Mouse (Mus musculus): ENCODE results near the gene Pcdh7.

DNA sequence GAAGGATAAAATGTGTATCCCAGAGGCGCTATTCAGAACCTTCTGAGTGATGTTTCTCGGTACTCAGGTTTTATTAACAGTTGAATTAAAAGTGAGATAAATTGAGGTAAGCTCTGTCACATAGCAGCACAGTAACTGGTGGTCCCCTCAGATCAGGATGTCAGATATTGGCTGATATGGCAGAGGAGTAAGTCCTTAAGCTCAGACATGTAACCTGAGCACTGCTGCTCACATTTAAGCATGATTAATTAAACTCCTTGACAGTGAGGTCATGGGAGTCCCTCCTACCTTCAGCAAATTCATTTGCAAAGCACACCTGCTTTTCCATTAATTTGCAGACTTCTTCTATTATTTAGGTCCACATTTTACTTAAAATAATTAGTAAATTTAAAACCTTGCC, 102.0 kb downstream of the Pcdh7 start:
- TF ChIP-seq POLR2A (IDR thresholded peaks at IDR 0.05; ENCODE audit: control insufficient read depth, extremely low read depth, insufficient read depth, low read length, poor library complexity) (no peak), CTCF (IDR thresholded peaks at IDR 0.05; ENCODE audit: borderline replicate concordance, control insufficient read depth, extremely low read depth, insufficient read depth, low read length, poor library complexity) (no peak)
